Mouse (Mus musculus) embryonic facial prominence, embryonic 13.5 days (tissue): ENCODE results near the gene Kalrn. TPM values are rescaled to one million over a fixed set of nuclear protein-coding genes. Genes with fewer than 3 reads are reported as not detected.

Experiments used
- ATAC-seq: fragments of 200-750 bp; cut with Nextera tagmentation; 2 replicates; pipeline ENCODE4 v1.8.0; 2017; ENCODE audit warnings: low read depth; ENCODE audit not compliant: insufficient number of reproducible peaks, insufficient read depth, low FRiP score, low TSS enrichment
- H3K27ac ChIP-seq: fragments of 300-500 bp; sonication (generic); 2 replicates; pipeline ENCODE4 v1.5.1; 2015; ENCODE audit warnings: moderate library complexity, mild to moderate bottlenecking, inconsistent platforms
- H3K27me3 ChIP-seq: fragments of 300-500 bp; sonication (generic); 2 replicates; pipeline ENCODE4 v1.6.1; 2015; ENCODE audit warnings: mild to moderate bottlenecking, inconsistent platforms
- H3K36me3 ChIP-seq: fragments of 300-500 bp; sonication (generic); 2 replicates; pipeline ENCODE4 v1.6.1; 2015; ENCODE audit warnings: mild to moderate bottlenecking, inconsistent platforms
- H3K4me1 ChIP-seq: fragments of 300-500 bp; sonication (generic); 2 replicates; pipeline ENCODE4 v1.6.1; 2015; ENCODE audit warnings: inconsistent platforms
- H3K4me2 ChIP-seq: fragments of 300-500 bp; sonication (generic); 2 replicates; pipeline ENCODE4 v1.6.1; 2015; ENCODE audit warnings: moderate library complexity, mild to moderate bottlenecking, inconsistent platforms
- H3K4me3 ChIP-seq: fragments of 300-500 bp; sonication (generic); 2 replicates; pipeline ENCODE4 v1.5.1; 2015; ENCODE audit warnings: mild to moderate bottlenecking, inconsistent platforms
- H3K9ac ChIP-seq: fragments of 300-500 bp; sonication (generic); 2 replicates; pipeline ENCODE4 v1.6.1; 2015; ENCODE audit warnings: mild to moderate bottlenecking, inconsistent platforms
- H3K9me3 ChIP-seq: fragments of 300-500 bp; sonication (generic); 2 replicates; pipeline ENCODE4 v1.6.1; 2016; ENCODE audit warnings: inconsistent platforms
- WGBS: fragments of 180-500 bp; shearing (Covaris S2); methylation state at CpG from one replicate; pipeline ENCODE4 v1.1.7; 2015; ENCODE audit warnings: mixed read lengths; 5-methylcytosine and 5-hydroxymethylcytosine counted together
- polyA plus RNA-seq: library from polyadenylated mRNA; unstranded; fragments of >200 nt; fragmentation: Nextera tagmentation; extraction: Ambion mirVana; gene quantifications from 2 replicates; pipeline ENCODE4 v1.2.1, GENCODE M21; 2015

Gene Kalrn
- polyA plus RNA-seq, 1 experiment from 2014 or later: 18.3 TPM

GRCm38 (mm10) chr16:34079511-34079910 is 493.8 kb downstream of the Kalrn start:
- Histone ChIP-seq H3K27me3 (no peaks in the 10 kb centered on the region), H3K4me3 (no peak overlapping the region), H3K9ac (no peak overlapping the region), H3K9me3 (no peaks in the 10 kb centered on the region; the same call in 1 of the 2 replicates), H3K36me3 (no peaks in the 10 kb centered on the region), H3K4me1 (peaks cover 62% of the 10 kb centered on the region), H3K4me2 (no peak overlapping the region), H3K27ac (peak overlapping the region; percentile 68)
- ATAC-seq: no peak
- 53% methylated on average over 4 of the region's 4 CpGs for WGBS

GRCm38 (mm10) chr16:34078732-34079131 is 494.6 kb downstream of the Kalrn start:
- no peaks in the 10 kb centered on the region for H3K36me3 ChIP-seq
- H3K4me3 ChIP-seq: no peak overlapping the region
- H3K9me3 ChIP-seq: no peaks in the 10 kb centered on the region; the same call in 1 of the 2 replicates
- no peak for ATAC-seq
- peaks cover 62% of the 10 kb centered on the region for H3K4me1 ChIP-seq
- peak overlapping the region; percentile 33 for H3K4me2 ChIP-seq
- H3K27ac ChIP-seq: peak overlapping the region; percentile 68
- H3K27me3 ChIP-seq: no peaks in the 10 kb centered on the region
- H3K9ac ChIP-seq: no peak overlapping the region
- WGBS: 43% methylated on average over 2 of the region's 2 CpGs

GRCm38 (mm10) chr16:34076101-34076500 is 497.2 kb downstream of the Kalrn start:
- WGBS: 82% methylated on average over 3 of the region's 3 CpGs
- ATAC-seq: no peak
- no peaks in the 10 kb centered on the region for H3K27me3 ChIP-seq

GRCm38 (mm10) chr16:34073930-34074329 is 499.4 kb downstream of the Kalrn start:
- H3K9ac ChIP-seq: no peak overlapping the region
- no peaks in the 10 kb centered on the region for H3K36me3 ChIP-seq
- no peak for ATAC-seq
- peaks cover 25% of the 10 kb centered on the region for H3K4me1 ChIP-seq
- 91% methylated on average over 4 of the region's 4 CpGs for WGBS
- H3K27me3 ChIP-seq: no peaks in the 10 kb centered on the region
- no peaks in the 10 kb centered on the region for H3K9me3 ChIP-seq
- no peak overlapping the region for H3K27ac ChIP-seq
- H3K4me3 ChIP-seq: no peak overlapping the region
- H3K4me2 ChIP-seq: no peak overlapping the region

More at GRCm38 (mm10) chr16:34076101-34076500, 497.2 kb downstream of the Kalrn start:
- H3K36me3 ChIP-seq: no peaks in the 10 kb centered on the region
- peaks cover 44% of the 10 kb centered on the region for H3K4me1 ChIP-seq
- H3K27ac ChIP-seq: no peak overlapping the region
- no peak overlapping the region for H3K4me2 ChIP-seq
- H3K9ac ChIP-seq: no peak overlapping the region
- no peak overlapping the region for H3K4me3 ChIP-seq
- no peaks in the 10 kb centered on the region for H3K9me3 ChIP-seq

- Histone ChIP-seq H3K36me3 (no peaks in the 10 kb centered on the region), H3K4me1 (peaks cover 13% of the 10 kb centered on the region), H3K27ac (no peak overlapping the region), H3K9ac (no peak overlapping the region), H3K27me3 (no peaks in the 10 kb centered on the region), H3K4me3 (no peak overlapping the region), H3K9me3 (no peaks in the 10 kb centered on the region), H3K4me2 (no peak overlapping the region)
- WGBS: 53% methylated on average over 3 of the region's 3 CpGs
- ATAC-seq: no peak
Observed at GRCm38 (mm10) chr16:34072136-34072535, 501.2 kb downstream of the Kalrn start.

- Histone ChIP-seq H3K27ac (no peak overlapping the region), H3K36me3 (no peaks in the 10 kb centered on the region), H3K27me3 (no peaks in the 10 kb centered on the region), H3K4me1 (peaks cover 13% of the 10 kb centered on the region), H3K4me2 (no peak overlapping the region), H3K9ac (no peak overlapping the region), H3K4me3 (no peak overlapping the region), H3K9me3 (no peaks in the 10 kb centered on the region)
- 90% methylated on average over 3 of the region's 3 CpGs for WGBS
- ATAC-seq: no peak
Observed at GRCm38 (mm10) chr16:34071223-34071825, 502.0 kb downstream of the Kalrn start.

GRCm38 (mm10) chr16:34069481-34069880 is 503.9 kb downstream of the Kalrn start:
- H3K9me3 ChIP-seq: no peaks in the 10 kb centered on the region
- ATAC-seq: no peak
- 0 out of 2 replicates have a peak, but pooled peaks cover 1% of the 10 kb centered on the region for H3K36me3 ChIP-seq
- H3K9ac ChIP-seq: no peak overlapping the region
- H3K4me2 ChIP-seq: no peak overlapping the region
- no peaks in the 10 kb centered on the region for H3K27me3 ChIP-seq
- peaks cover 4% of the 10 kb centered on the region; the same call in 1 of the 2 replicates for H3K4me1 ChIP-seq
- H3K27ac ChIP-seq: no peak overlapping the region
- 42% methylated on average over 3 of the region's 3 CpGs for WGBS
- no peak overlapping the region for H3K4me3 ChIP-seq

- Histone ChIP-seq H3K9ac (no peak overlapping the region), H3K4me3 (no peak overlapping the region), H3K27me3 (no peaks in the 10 kb centered on the region), H3K9me3 (no peaks in the 10 kb centered on the region), H3K4me2 (no peak overlapping the region), H3K27ac (no peak overlapping the region), H3K36me3 (0 out of 2 replicates have a peak, but pooled peaks cover 3% of the 10 kb centered on the region), H3K4me1 (peaks cover 4% of the 10 kb centered on the region)
- no peak for ATAC-seq
Observed at GRCm38 (mm10) chr16:34066922-34067321, 506.4 kb downstream of the Kalrn start.

GRCm38 (mm10) chr16:34066376-34066775 is 507.0 kb downstream of the Kalrn start:
- Histone ChIP-seq H3K27ac (no peak overlapping the region), H3K27me3 (no peaks in the 10 kb centered on the region), H3K4me3 (no peak overlapping the region), H3K4me1 (peaks cover 4% of the 10 kb centered on the region), H3K9ac (no peak overlapping the region), H3K9me3 (no peaks in the 10 kb centered on the region), H3K36me3 (0 out of 2 replicates have a peak, but pooled peaks cover 3% of the 10 kb centered on the region), H3K4me2 (no peak overlapping the region)
- WGBS: 93% methylated on average over 4 of the region's 4 CpGs
- ATAC-seq: no peak

GRCm38 (mm10) chr16:34063313-34063712 is 510.0 kb downstream of the Kalrn start:
- H3K27me3 ChIP-seq: no peaks in the 10 kb centered on the region
- no peaks in the 10 kb centered on the region for H3K9me3 ChIP-seq
- no peak overlapping the region for H3K9ac ChIP-seq
- H3K4me2 ChIP-seq: no peak overlapping the region
- H3K27ac ChIP-seq: peak overlapping the region; percentile 83
- no peak overlapping the region for H3K4me3 ChIP-seq
- H3K36me3 ChIP-seq: 0 out of 2 replicates have a peak, but pooled peaks cover 3% of the 10 kb centered on the region
- 58% methylated on average over 4 of the region's 4 CpGs for WGBS
- H3K4me1 ChIP-seq: peaks cover 14% of the 10 kb centered on the region
- no peak for ATAC-seq

GRCm38 (mm10) chr16:34061661-34062060 is 511.7 kb downstream of the Kalrn start:
- Histone ChIP-seq H3K36me3 (0 out of 2 replicates have a peak, but pooled peaks cover 3% of the 10 kb centered on the region), H3K4me1 (peaks cover 17% of the 10 kb centered on the region), H3K27ac (no peak overlapping the region), H3K9me3 (no peaks in the 10 kb centered on the region), H3K9ac (no peak overlapping the region), H3K27me3 (no peaks in the 10 kb centered on the region), H3K4me3 (no peak overlapping the region), H3K4me2 (no peak overlapping the region)
- ATAC-seq: no peak
- WGBS: 88% methylated on average over 1 of the region's 1 CpGs

- Histone ChIP-seq H3K36me3 (peaks cover 10% of the 10 kb centered on the region), H3K4me3 (no peak overlapping the region), H3K9me3 (no peaks in the 10 kb centered on the region), H3K9ac (no peak overlapping the region), H3K4me1 (peaks cover 17% of the 10 kb centered on the region), H3K27me3 (no peaks in the 10 kb centered on the region), H3K4me2 (no peak overlapping the region), H3K27ac (peak overlapping the region; percentile 36; the same call in 1 of the 2 replicates)
- no peak for ATAC-seq
- WGBS: 41% methylated on average over 3 of the region's 3 CpGs
Observed at GRCm38 (mm10) chr16:34058611-34059010, 514.7 kb downstream of the Kalrn start.
